Mouse (Mus musculus) C2C12 (cell line): ENCODE results near the gene Vamp8.

Experiments used
- CEBPB ChIP-seq: IDR thresholded peaks from one replicate; pipeline ENCODE4 v1.6.1; 2011; ENCODE audit warnings: low read depth, mild to moderate bottlenecking, control low read depth, moderate library complexity
- CTCF ChIP-seq: IDR thresholded peaks from one replicate; pipeline ENCODE4 v1.5.1; 2011; ENCODE audit not compliant: control insufficient read depth, insufficient read depth, insufficient read length
- FOSL1 ChIP-seq: IDR thresholded peaks from one replicate; pipeline ENCODE4 v1.8.0; 2011; ENCODE audit warnings: mild to moderate bottlenecking, low read length; ENCODE audit not compliant: poor library complexity, insufficient read depth, severe bottlenecking
- MAX ChIP-seq: IDR thresholded peaks from one replicate; pipeline ENCODE4 v1.6.1; 2011; ENCODE audit warnings: mild to moderate bottlenecking, control low read depth
- MYOG ChIP-seq: IDR thresholded peaks from one replicate; pipeline ENCODE4 v1.6.1; 2011; ENCODE audit not compliant: control insufficient read depth, insufficient read length; ENCODE audit errors: extremely low read depth
- USF1 ChIP-seq: IDR thresholded peaks from one replicate; pipeline ENCODE4 v1.6.1; 2011; ENCODE audit warnings: low read depth, mild to moderate bottlenecking, control low read depth, moderate library complexity

GRCm38 (mm10) chr6:72359343-72359742, 31.2 kb downstream of the Vamp8 start:
- no peak for TF ChIP-seq CTCF
- TF ChIP-seq MYOG, result no peak
- no peak for TF ChIP-seq MAX
- TF ChIP-seq USF1, result no peak
- TF ChIP-seq FOSL1, result no peak
- TF ChIP-seq CEBPB, result no peak
